Mouse (Mus musculus): ENCODE measurements around the gene Iqck.
A peak's percentile ranks its signal among the peaks of the same experiment; 100 is the strongest.

Iqck gene

GRCm38 (mm10) chr7:118911571-118911970 is 56.0 kb downstream of the Iqck start:
- DNase-seq (ENCODE audit: low spot score in 2 of 2) = no peak

- no peak for DNase-seq (ENCODE audit: low spot score in 2 of 2)
Observed at GRCm38 (mm10) chr7:118912049-118912490, 56.5 kb downstream of the Iqck start.

- no peak for DNase-seq (ENCODE audit: low spot score in 2 of 2)
Observed at GRCm38 (mm10) chr7:118914561-118915165, 59.1 kb downstream of the Iqck start.

- no peak for DNase-seq (ENCODE audit: low spot score in 2 of 2)
Observed at GRCm38 (mm10) chr7:118919261-118920006, 63.9 kb downstream of the Iqck start.

- DNase-seq (ENCODE audit: low spot score in 2 of 2) = no peak
Observed at GRCm38 (mm10) chr7:118922441-118923202, 67.1 kb downstream of the Iqck start.

GRCm38 (mm10) chr7:118925547-118925946 is 70.0 kb downstream of the Iqck start:
- no peak for DNase-seq (ENCODE audit: low spot score in 2 of 2)

- no peak for DNase-seq (ENCODE audit: low spot score in 2 of 2)
Observed at GRCm38 (mm10) chr7:118926516-118927260, 71.1 kb downstream of the Iqck start.

- DNase-seq (ENCODE audit: low spot score in 2 of 2) = no peak
Observed at GRCm38 (mm10) chr7:118927279-118927678, 71.7 kb downstream of the Iqck start.

- no peak for DNase-seq (ENCODE audit: low spot score in 2 of 2)
Observed at GRCm38 (mm10) chr7:118928316-118928715, 72.8 kb downstream of the Iqck start.

- DNase-seq (ENCODE audit: low spot score in 2 of 2) = no peak
Observed at GRCm38 (mm10) chr7:118928916-118929315, 73.4 kb downstream of the Iqck start.

- peak; percentile 47 to 50 for DNase-seq (ENCODE audit: low spot score in 2 of 2)
Observed at GRCm38 (mm10) chr7:118929601-118930311, 74.2 kb downstream of the Iqck start.

- DNase-seq (ENCODE audit: low spot score in 2 of 2) = no peak
Observed at GRCm38 (mm10) chr7:118931502-118932395, 76.2 kb downstream of the Iqck start.

GRCm38 (mm10) chr7:118935306-118935705 is 79.8 kb downstream of the Iqck start:
- no peak for DNase-seq (ENCODE audit: low spot score in 2 of 2)

- DNase-seq (ENCODE audit: low spot score in 2 of 2) = no peak
Observed at GRCm38 (mm10) chr7:118936844-118937243, 81.3 kb downstream of the Iqck start.

GRCm38 (mm10) chr7:118937469-118938387 is 82.2 kb downstream of the Iqck start:
- DNase-seq (ENCODE audit: low spot score in 2 of 2) = no peak

- peak; percentile 43 to 46 for DNase-seq (ENCODE audit: low spot score in 2 of 2)
Observed at GRCm38 (mm10) chr7:118942297-118942696, 86.7 kb downstream of the Iqck start.

- DNase-seq (ENCODE audit: low spot score in 2 of 2) = no peak
Observed at GRCm38 (mm10) chr7:118943170-118943569, 87.6 kb downstream of the Iqck start.

GRCm38 (mm10) chr7:118944884-118945283 is 89.3 kb downstream of the Iqck start:
- no peak for DNase-seq (ENCODE audit: low spot score in 2 of 2)

- no peak for DNase-seq (ENCODE audit: low spot score in 2 of 2)
Observed at GRCm38 (mm10) chr7:118947241-118947640, 91.7 kb downstream of the Iqck start.
